In genomic region chr1:91209785-91210184, GRCm38 (mm10) we compare ENCODE assay signal across 8 mouse cellular contexts. TPM values are rescaled to one million over a fixed set of nuclear protein-coding genes. Genes with fewer than 3 reads are reported as not detected.
DNase-seq lines count a peak whose midpoint lies in the region; ATAC-seq and TF ChIP-seq lines count a peak whose summit lies in the region.

No protein-coding gene starts in this region.

- no peaks in the 10 kb centered on the region for H3K9me3 ChIP-seq in midbrain, embryonic 11.5 days (ENCODE audit: control insufficient read depth, low read length)
- no peaks in the 10 kb centered on the region for H3K9me3 ChIP-seq in midbrain, embryonic 10.5 days (replicated peaks)
- no peaks in the 10 kb centered on the region for H3K9me3 ChIP-seq in heart, embryonic 10.5 days

- DNase-seq in midbrain, embryonic 11.5 days (ENCODE audit: low spot score, missing footprints), result peak; percentile 33
- no peak for DNase-seq in midbrain, embryonic 10.5 days (ENCODE audit: low spot score)
- peak; percentile 73 to 86 for DNase-seq in cerebellum, postnatal 4 days (ENCODE audit: low spot score in 2 of 2)
- no peak for DNase-seq in heart, embryonic 10.5 days (ENCODE audit: low spot score)
- peak; percentile 85 to 88 for DNase-seq in left cerebral cortex, adult 2 months (ENCODE audit: extremely low spot score in 1 of 2, low spot score in 2 of 2)
- DNase-seq in right cerebral cortex, postnatal 14 days, result peak; percentile 85
- no peak for DNase-seq in embryo, embryonic 10 days (ENCODE audit: low spot score)
- no peak for DNase-seq in kidney, adult 18-20 months

- intact Hi-C loops in left cerebral cortex, adult 2 months (cut with DNase I), result loop anchor here (10.0 kb wide), 2 partner anchors 235 to 245 kb away; partner anchors contain the start of gene Per2

- no peak for ATAC-seq in midbrain, embryonic 11.5 days (ENCODE audit: low FRiP score)

- WGBS in midbrain, embryonic 11.5 days, result 87% methylated on average over 6 of the region's 6 CpGs
- 89% methylated on average over 6 of the region's 6 CpGs for WGBS in midbrain, embryonic 10.5 days
- WGBS in heart, embryonic 10.5 days, result 84% methylated on average over 6 of the region's 6 CpGs

- H3K27me3 ChIP-seq in midbrain, embryonic 11.5 days (ENCODE audit: control insufficient read depth, insufficient read depth, low read length), result no peaks in the 10 kb centered on the region
- H3K27me3 ChIP-seq in midbrain, embryonic 10.5 days (ENCODE audit: low read depth, poor library complexity, severe bottlenecking), result no peaks in the 10 kb centered on the region
- H3K27me3 ChIP-seq in heart, embryonic 10.5 days (ENCODE audit: insufficient read depth, poor library complexity, severe bottlenecking), result no peaks in the 10 kb centered on the region

- H3K9ac ChIP-seq in midbrain, embryonic 11.5 days (ENCODE audit: low read length), result no peak overlapping the region

- TF ChIP-seq CTCF in left cerebral cortex, adult 2 months (IDR thresholded peaks at IDR 0.05), result no peak

- no peak overlapping the region for H3K27ac ChIP-seq in midbrain, embryonic 11.5 days (ENCODE audit: low read depth, low read length)
- no peak overlapping the region for H3K27ac ChIP-seq in midbrain, embryonic 10.5 days (replicated peaks)
- peak overlapping the region; percentile 86 for H3K27ac ChIP-seq in heart, embryonic 10.5 days
- H3K27ac ChIP-seq in left cerebral cortex, adult 2 months, result peak overlapping the region; percentile 95

- no peaks in the 10 kb centered on the region for H3K4me1 ChIP-seq in midbrain, embryonic 11.5 days (ENCODE audit: control insufficient read depth, insufficient read depth, low read length)
- 0 out of 2 replicates have a peak, but pooled peaks cover 4% of the 10 kb centered on the region for H3K4me1 ChIP-seq in midbrain, embryonic 10.5 days
- H3K4me1 ChIP-seq in heart, embryonic 10.5 days, result peaks cover 69% of the 10 kb centered on the region

- no peak overlapping the region for H3K4me2 ChIP-seq in midbrain, embryonic 11.5 days

- H3K4me3 ChIP-seq in midbrain, embryonic 11.5 days (ENCODE audit: low read depth, low read length), result no peak overlapping the region
- no peak overlapping the region for H3K4me3 ChIP-seq in midbrain, embryonic 10.5 days
- no peak overlapping the region for H3K4me3 ChIP-seq in heart, embryonic 10.5 days
- no peak overlapping the region for H3K4me3 ChIP-seq in left cerebral cortex, adult 2 months

- no peaks in the 10 kb centered on the region for H3K36me3 ChIP-seq in midbrain, embryonic 11.5 days (ENCODE audit: control insufficient read depth, insufficient read depth, low read length)
- no peaks in the 10 kb centered on the region for H3K36me3 ChIP-seq in midbrain, embryonic 10.5 days
- H3K36me3 ChIP-seq in heart, embryonic 10.5 days, result no peaks in the 10 kb centered on the region

RNA-seq across cellular contexts. Expression of gene Ramp1, which starts 30.2 kb away (rescaled TPM):
- polyA plus RNA-seq in midbrain, embryonic 11.5 days (2014; fragmentation: Nextera tagmentation; extraction: Ambion mirVana), result 0.50 and 0.85 TPM in 2 replicates
- polyA plus RNA-seq in midbrain, embryonic 10.5 days (2016; fragmentation: Nextera tagmentation; extraction: Ambion mirVana), result 0.47 and 0.48 TPM in 2 replicates
- 16.8 and 24.9 TPM in 2 replicates for polyA plus RNA-seq in heart, embryonic 10.5 days (2016; fragmentation: Nextera tagmentation; extraction: Ambion mirVana)
- 10 to 100 TPM; 52.6 to 53.0 TPM for total RNA-seq in left cerebral cortex, adult 2 months (2021)

RNA-seq across cellular contexts. Expression of gene Ube2f, which starts 40.3 kb away (rescaled TPM):
- 88.5 and 95.6 TPM in 2 replicates for polyA plus RNA-seq in midbrain, embryonic 11.5 days (2014; fragmentation: Nextera tagmentation; extraction: Ambion mirVana)
- polyA plus RNA-seq in midbrain, embryonic 10.5 days (2016; fragmentation: Nextera tagmentation; extraction: Ambion mirVana), result 87.8 and 92.1 TPM in 2 replicates
- 76.9 and 82.8 TPM in 2 replicates for polyA plus RNA-seq in heart, embryonic 10.5 days (2016; fragmentation: Nextera tagmentation; extraction: Ambion mirVana)
- 10 to 100 TPM; 54.0 to 55.3 TPM for total RNA-seq in left cerebral cortex, adult 2 months (2021)

Comparison
In these comparisons a context has a peak if more than half of its experiments do, and no peak if none do; other contexts are left out.
1. DNase-seq: peak in midbrain, embryonic 11.5 days (single experiment), cerebellum, postnatal 4 days (2 of 2), left cerebral cortex, adult 2 months (2 of 2) and right cerebral cortex, postnatal 14 days (single experiment); none in midbrain, embryonic 10.5 days (single experiment), heart, embryonic 10.5 days (single experiment), embryo, embryonic 10 days (single experiment) and kidney, adult 18-20 months (single experiment).
2. H3K27ac ChIP-seq: peak in heart, embryonic 10.5 days (single experiment) and left cerebral cortex, adult 2 months (single experiment); none in midbrain, embryonic 11.5 days (single experiment) and midbrain, embryonic 10.5 days (single experiment).